Mouse (Mus musculus) ES-Bruce4 (cell line): ENCODE measurements around the gene Gm20219.

Source experiments
- CTCF ChIP-seq: IDR thresholded peaks from one replicate; pipeline ENCODE4 v1.8.1; 2011; ENCODE audit warnings: low read depth, low read length
- POLR2A ChIP-seq: IDR thresholded peaks from one replicate; pipeline ENCODE4 v1.8.1; 2011; ENCODE audit warnings: low read length; ENCODE audit not compliant: insufficient read depth

GRCm38 (mm10) chr17:56567370-56567769, 13.2 kb upstream of the Gm20219 start:
- TF ChIP-seq CTCF: no peak
- no peak for TF ChIP-seq POLR2A
